Mouse (Mus musculus) intestine, postnatal 0 days (tissue): ENCODE measurements at regions not wholly inside any gene's neighbourhood (a gene's known extent, or its start where the extent isn't known, plus 50 kb on each side); places are given as distances from the start of the nearest gene placed in this dataset.

Source experiments
- ATAC-seq: fragments of 200-750 bp; cut with Nextera tagmentation; 2 replicates; pipeline ENCODE4 v1.8.0; 2017; ENCODE audit warnings: mild to moderate bottlenecking, moderate TSS enrichment, moderate library complexity
- H3K27ac ChIP-seq: fragments of 300-500 bp; sonication (generic); 2 replicates; pipeline ENCODE4 v1.5.1; 2014; ENCODE audit warnings: mild to moderate bottlenecking, low read depth, low read length, moderate library complexity
- H3K27me3 ChIP-seq: fragments of 300-500 bp; sonication (generic); replicated peaks from 2 replicates; pipeline ENCODE4 v1.6.1; 2014; ENCODE audit warnings: low read length, mixed read lengths; ENCODE audit not compliant: control insufficient read depth, insufficient read depth
- H3K36me3 ChIP-seq: fragments of 300-500 bp; sonication (generic); 2 replicates; pipeline ENCODE4 v1.6.1; 2014; ENCODE audit warnings: mild to moderate bottlenecking, moderate library complexity; ENCODE audit not compliant: control insufficient read depth, insufficient read depth
- H3K4me1 ChIP-seq: fragments of 300-500 bp; sonication (generic); replicated peaks from 2 replicates; pipeline ENCODE4 v1.6.1; 2014; ENCODE audit warnings: antibody characterized with exemption, low read length, mixed read lengths; ENCODE audit not compliant: control insufficient read depth, insufficient read depth
- H3K4me2 ChIP-seq: fragments of 300-500 bp; sonication (generic); replicated peaks from 2 replicates; pipeline ENCODE4 v1.6.1; 2014; ENCODE audit warnings: low read depth, mild to moderate bottlenecking, moderate library complexity
- H3K4me3 ChIP-seq: fragments of 300-500 bp; sonication (generic); 2 replicates; pipeline ENCODE4 v1.5.1; 2014; ENCODE audit warnings: low read depth, low read length
- H3K9ac ChIP-seq: fragments of 300-500 bp; sonication (generic); 2 replicates; pipeline ENCODE4 v1.6.1; 2014; ENCODE audit warnings: mild to moderate bottlenecking, low read depth, low read length
- H3K9me3 ChIP-seq: fragments of 300-500 bp; sonication (generic); 2 replicates; pipeline ENCODE4 v1.6.1; 2016; ENCODE audit warnings: mixed run types; ENCODE audit not compliant: control insufficient read depth
- CTCF ChIP-seq: sonication (generic); IDR thresholded peaks from 2 replicates; pipeline ENCODE4 v1.5.1; 2016; ENCODE audit warnings: low read depth, mild to moderate bottlenecking, control low read depth, antibody characterized with exemption, moderate library complexity
- WGBS: fragments of 180-500 bp; shearing (Covaris S2); extraction: QIAGEN DNeasy Blood & Tissue Kit; methylation state at CpG from one replicate; pipeline ENCODE4 v1.1.7; 2014; 5-methylcytosine and 5-hydroxymethylcytosine counted together

DNA sequence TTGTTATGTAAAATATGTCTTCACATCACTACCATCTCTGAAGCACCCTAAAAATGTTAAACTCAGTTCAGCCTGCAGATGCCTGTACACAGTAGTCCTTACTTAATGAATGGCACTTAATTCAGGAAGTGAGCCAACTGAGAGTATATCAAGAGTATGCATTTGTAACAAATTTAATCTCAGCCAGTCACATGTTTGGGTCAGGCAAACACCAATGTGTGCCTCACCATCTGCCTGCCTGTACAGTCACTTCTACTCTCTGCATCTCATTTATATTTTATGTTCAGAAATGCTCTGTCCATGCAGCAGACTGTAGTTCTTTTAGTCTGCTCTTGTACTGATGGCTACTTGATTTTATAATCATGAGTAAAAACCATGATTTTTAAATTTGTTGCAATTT is 1135.1 kb downstream of the Hace1 start:
- Histone ChIP-seq H3K4me1 (no peaks in the 10 kb centered on the region), H3K27me3 (no peaks in the 10 kb centered on the region), H3K36me3 (no peaks in the 10 kb centered on the region), H3K4me3 (no peak overlapping the region), H3K27ac (no peak overlapping the region), H3K9me3 (no peaks in the 10 kb centered on the region), H3K9ac (no peak overlapping the region), H3K4me2 (no peak overlapping the region)
- no peak for TF ChIP-seq CTCF
- no peak for ATAC-seq

GRCm38 (mm10) chr10:46718349-46719087 is 1140.9 kb downstream of the Hace1 start:
- Histone ChIP-seq H3K27me3 (no peaks in the 10 kb centered on the region), H3K36me3 (no peaks in the 10 kb centered on the region), H3K9me3 (no peaks in the 10 kb centered on the region), H3K9ac (no peak overlapping the region), H3K4me3 (no peak overlapping the region), H3K4me1 (no peaks in the 10 kb centered on the region), H3K27ac (no peak overlapping the region), H3K4me2 (no peak overlapping the region)
- no peak for ATAC-seq
- 70% methylated on average over 2 of the region's 2 CpGs for WGBS
- no peak for TF ChIP-seq CTCF

GRCm38 (mm10) chr10:46719088-46719469 is 1141.5 kb downstream of the Hace1 start:
- Histone ChIP-seq H3K4me3 (no peak overlapping the region), H3K9ac (no peak overlapping the region), H3K9me3 (no peaks in the 10 kb centered on the region), H3K36me3 (no peaks in the 10 kb centered on the region), H3K4me1 (no peaks in the 10 kb centered on the region), H3K27ac (no peak overlapping the region), H3K4me2 (no peak overlapping the region), H3K27me3 (no peaks in the 10 kb centered on the region)
- no peak for ATAC-seq
- 82% methylated on average over 2 of the region's 2 CpGs for WGBS
- no peak for TF ChIP-seq CTCF

DNA sequence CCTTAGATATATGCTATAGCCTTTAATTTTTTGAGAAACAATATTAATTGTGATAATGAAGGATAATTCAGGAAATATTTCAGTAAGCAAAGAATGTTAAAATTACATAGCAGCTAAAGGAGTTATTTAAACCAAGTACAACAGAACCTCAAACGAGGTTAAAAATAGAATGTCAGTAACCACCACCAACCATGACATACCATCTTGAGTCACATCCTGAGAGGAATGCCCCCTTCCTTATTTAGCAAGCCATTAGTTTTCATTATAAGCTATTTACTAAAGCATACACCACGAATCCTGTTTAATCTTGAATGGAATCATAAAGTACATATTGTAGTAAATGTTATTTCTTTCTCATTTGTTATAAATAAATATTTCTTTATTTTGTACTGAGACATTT is 1146.0 kb downstream of the Hace1 start:
- Histone ChIP-seq H3K4me2 (no peak overlapping the region), H3K36me3 (no peaks in the 10 kb centered on the region), H3K4me3 (no peak overlapping the region), H3K4me1 (no peaks in the 10 kb centered on the region), H3K27me3 (no peaks in the 10 kb centered on the region), H3K9me3 (no peaks in the 10 kb centered on the region), H3K27ac (no peak overlapping the region), H3K9ac (no peak overlapping the region)
- no peak for TF ChIP-seq CTCF
- WGBS, result 70% methylated on average over 2 of the region's 2 CpGs
- no peak for ATAC-seq

- no peak overlapping the region for H3K4me3 ChIP-seq
- WGBS, result 43% methylated on average over 1 of the region's 1 CpGs
- no peak for TF ChIP-seq CTCF
- ATAC-seq, result no peak
- H3K27ac ChIP-seq, result no peak overlapping the region
- H3K9me3 ChIP-seq, result no peaks in the 10 kb centered on the region
- H3K4me2 ChIP-seq, result no peak overlapping the region
- H3K4me1 ChIP-seq, result no peaks in the 10 kb centered on the region
- no peak overlapping the region for H3K9ac ChIP-seq
- no peaks in the 10 kb centered on the region for H3K27me3 ChIP-seq
- H3K36me3 ChIP-seq, result no peaks in the 10 kb centered on the region
Measured at GRCm38 (mm10) chr10:46730601-46731000, 1153.0 kb downstream of the Hace1 start.

DNA sequence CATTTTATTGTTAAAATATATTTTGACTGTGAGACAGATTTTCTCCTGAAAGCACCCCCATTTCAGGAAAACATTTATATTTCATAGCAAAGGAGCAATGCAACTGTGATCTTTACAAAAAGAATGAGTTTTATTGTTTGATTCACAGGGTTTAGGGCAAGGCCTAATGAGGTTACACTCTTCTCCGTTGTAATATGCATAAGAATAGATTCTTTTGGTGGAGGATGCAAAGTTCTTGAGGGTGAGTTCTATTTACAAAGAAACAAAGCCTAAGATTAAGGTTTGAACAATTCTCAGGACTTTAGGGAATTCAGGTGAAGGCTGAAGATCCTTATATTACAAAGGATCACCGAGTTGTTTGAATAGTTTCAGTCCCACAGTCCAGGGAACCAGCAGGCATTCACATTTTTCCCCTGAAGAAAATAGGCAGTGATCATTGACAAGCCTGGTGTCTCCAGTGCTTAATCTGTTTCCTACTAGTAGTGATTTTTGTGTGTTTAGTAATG is 1156.2 kb downstream of the Hace1 start:
- Histone ChIP-seq H3K4me2 (no peak overlapping the region), H3K9ac (no peak overlapping the region), H3K4me3 (no peak overlapping the region), H3K27me3 (no peaks in the 10 kb centered on the region), H3K27ac (no peak overlapping the region), H3K36me3 (no peaks in the 10 kb centered on the region), H3K9me3 (no peaks in the 10 kb centered on the region), H3K4me1 (no peaks in the 10 kb centered on the region)
- TF ChIP-seq CTCF, result no peak
- 35% methylated on average over 2 of the region's 2 CpGs for WGBS
- ATAC-seq, result no peak
